Mouse (Mus musculus): ENCODE measurements around the gene Adcyap1r1. TPM values are rescaled to one million over a fixed set of nuclear protein-coding genes. Genes with fewer than 3 reads are reported as not detected.

The Adcyap1r1 gene
- polyA plus RNA-seq, 1 experiment from 2014 or later: 31.4 TPM

DNA sequence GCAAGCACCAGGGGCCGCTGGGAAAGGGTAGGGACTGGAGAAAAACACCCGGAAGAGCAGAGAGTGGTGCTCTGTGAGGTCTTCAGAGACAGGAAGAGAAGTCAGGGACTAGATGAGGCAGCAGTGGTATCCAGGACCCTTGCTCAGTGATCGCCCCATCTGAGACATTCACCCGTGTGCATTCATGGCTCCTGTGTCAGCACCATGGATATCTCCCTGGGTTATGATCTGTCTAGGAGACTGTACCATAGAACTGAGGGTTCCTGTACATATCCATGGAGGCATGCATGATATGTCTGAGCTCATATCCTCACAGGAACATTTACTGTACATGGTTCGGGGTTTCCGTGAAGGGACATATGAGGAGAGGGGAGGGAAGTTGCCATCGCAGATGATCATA, 5.9 kb downstream of the Adcyap1r1 start:
- DNase-seq (ENCODE audit: low spot score): no peak
- peaks cover 46% of the 10 kb centered on the region for H3K36me3 ChIP-seq
- no peak overlapping the region for H3K4me3 ChIP-seq
- no peak overlapping the region for H3K27ac ChIP-seq
- no peaks in the 10 kb centered on the region for H3K9me3 ChIP-seq
- WGBS: 79% methylated on average over 7 of the region's 7 CpGs
- H3K4me1 ChIP-seq (replicated peaks): peaks cover 68% of the 10 kb centered on the region
- peaks cover 49% of the 10 kb centered on the region for H3K27me3 ChIP-seq (ENCODE audit: insufficient read depth, poor library complexity, severe bottlenecking)

GRCm38 (mm10) chr6:55458156-55458555, 6.4 kb downstream of the Adcyap1r1 start:
- H3K27ac ChIP-seq: no peak overlapping the region
- peaks cover 47% of the 10 kb centered on the region for H3K27me3 ChIP-seq (ENCODE audit: insufficient read depth, poor library complexity, severe bottlenecking)
- DNase-seq (ENCODE audit: low spot score): no peak
- H3K36me3 ChIP-seq: peaks cover 50% of the 10 kb centered on the region
- H3K9me3 ChIP-seq: no peaks in the 10 kb centered on the region
- H3K4me3 ChIP-seq: no peak overlapping the region
- peaks cover 64% of the 10 kb centered on the region for H3K4me1 ChIP-seq (replicated peaks)
- WGBS: 61% methylated on average over 1 of the region's 1 CpGs

GRCm38 (mm10) chr6:55459545-55460397, 8.0 kb downstream of the Adcyap1r1 start:
- Histone ChIP-seq H3K4me3 (no peak overlapping the region), H3K27ac (0 out of 2 replicates have a peak overlapping the region, but pooled peaks have one; percentile 8), H3K4me1 (replicated peaks) (peaks cover 48% of the 10 kb centered on the region), H3K9me3 (no peaks in the 10 kb centered on the region), H3K27me3 (ENCODE audit: insufficient read depth, poor library complexity, severe bottlenecking) (peaks cover 40% of the 10 kb centered on the region), H3K36me3 (peaks cover 66% of the 10 kb centered on the region)
- WGBS: 86% methylated on average over 20 of the region's 20 CpGs
- DNase-seq (ENCODE audit: low spot score): no peak

GRCm38 (mm10) chr6:55461141-55461540, 9.4 kb downstream of the Adcyap1r1 start:
- Histone ChIP-seq H3K4me3 (no peak overlapping the region), H3K9me3 (no peaks in the 10 kb centered on the region), H3K27ac (no peak overlapping the region), H3K27me3 (ENCODE audit: insufficient read depth, poor library complexity, severe bottlenecking) (peaks cover 33% of the 10 kb centered on the region), H3K36me3 (peaks cover 77% of the 10 kb centered on the region), H3K4me1 (replicated peaks) (peaks cover 44% of the 10 kb centered on the region)
- 72% methylated on average over 5 of the region's 5 CpGs for WGBS
- no peak for DNase-seq (ENCODE audit: low spot score)

DNA sequence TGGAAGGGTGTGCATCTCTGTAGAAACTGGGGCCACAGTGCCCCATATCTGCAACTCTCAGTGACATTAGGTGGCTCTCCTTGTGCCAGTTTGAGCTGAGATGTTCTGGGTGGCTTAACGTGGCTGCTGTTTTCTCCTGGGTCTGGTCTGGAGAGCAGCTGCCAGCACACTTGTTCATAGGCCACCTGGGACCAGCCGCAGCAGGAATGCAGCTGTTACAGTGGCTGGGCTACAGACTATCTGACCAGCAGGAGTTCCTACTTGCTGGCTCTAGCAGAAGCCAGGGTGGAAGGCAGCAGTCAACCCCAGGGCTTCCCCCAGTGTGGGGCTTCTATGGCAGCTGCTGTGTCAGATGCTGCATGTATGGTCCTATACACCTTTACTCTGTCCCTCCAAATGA, 9.9 kb downstream of the Adcyap1r1 start:
- peaks cover 45% of the 10 kb centered on the region for H3K4me1 ChIP-seq (replicated peaks)
- H3K36me3 ChIP-seq: peaks cover 74% of the 10 kb centered on the region
- no peak overlapping the region for H3K27ac ChIP-seq
- no peaks in the 10 kb centered on the region for H3K9me3 ChIP-seq
- no peak for DNase-seq (ENCODE audit: low spot score)
- H3K4me3 ChIP-seq: no peak overlapping the region
- WGBS: 88% methylated on average over 2 of the region's 2 CpGs
- peaks cover 29% of the 10 kb centered on the region for H3K27me3 ChIP-seq (ENCODE audit: insufficient read depth, poor library complexity, severe bottlenecking)

DNA sequence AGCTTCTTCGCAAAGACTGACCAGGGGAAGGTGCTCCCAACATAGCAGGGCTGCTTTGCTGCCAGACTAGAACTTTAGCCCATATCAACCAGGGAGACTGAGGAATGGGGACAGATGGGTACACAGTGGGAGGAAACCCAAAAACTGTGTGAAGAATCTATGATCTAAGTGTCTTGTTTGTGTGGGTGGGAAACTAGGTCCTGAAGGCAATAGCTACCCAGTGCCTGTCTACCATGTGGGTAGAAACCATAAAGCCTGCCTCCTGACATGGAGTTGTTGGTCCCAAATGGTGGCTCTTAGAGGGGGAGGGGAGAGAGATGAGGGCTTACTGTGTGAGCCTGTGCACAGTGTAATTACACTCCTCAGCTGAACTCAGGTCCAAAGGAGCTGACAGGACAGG, 10.6 kb downstream of the Adcyap1r1 start:
- H3K9me3 ChIP-seq: no peaks in the 10 kb centered on the region
- no peak overlapping the region for H3K27ac ChIP-seq
- H3K4me3 ChIP-seq: no peak overlapping the region
- H3K27me3 ChIP-seq (ENCODE audit: insufficient read depth, poor library complexity, severe bottlenecking): peaks cover 26% of the 10 kb centered on the region
- WGBS: 96% methylated on average over 1 of the region's 1 CpGs
- peaks cover 40% of the 10 kb centered on the region for H3K4me1 ChIP-seq (replicated peaks)
- peaks cover 68% of the 10 kb centered on the region for H3K36me3 ChIP-seq
- no peak for DNase-seq (ENCODE audit: low spot score)

GRCm38 (mm10) chr6:55463966-55464365, 12.2 kb downstream of the Adcyap1r1 start:
- H3K4me3 ChIP-seq: no peak overlapping the region
- no peak overlapping the region for H3K27ac ChIP-seq
- 87% methylated on average over 7 of the region's 7 CpGs for WGBS
- peaks cover 27% of the 10 kb centered on the region for H3K4me1 ChIP-seq (replicated peaks)
- H3K27me3 ChIP-seq (ENCODE audit: insufficient read depth, poor library complexity, severe bottlenecking): peaks cover 30% of the 10 kb centered on the region
- DNase-seq (ENCODE audit: low spot score): no peak
- H3K36me3 ChIP-seq: peaks cover 74% of the 10 kb centered on the region
- H3K9me3 ChIP-seq: no peaks in the 10 kb centered on the region

- DNase-seq (ENCODE audit: low spot score): no peak
- 87% methylated on average over 4 of the region's 4 CpGs for WGBS
- H3K9me3 ChIP-seq: no peaks in the 10 kb centered on the region
- H3K4me3 ChIP-seq: no peak overlapping the region
- peaks cover 19% of the 10 kb centered on the region for H3K4me1 ChIP-seq (replicated peaks)
- H3K36me3 ChIP-seq: peaks cover 79% of the 10 kb centered on the region
- H3K27ac ChIP-seq: peak overlapping the region; percentile 69
- H3K27me3 ChIP-seq (ENCODE audit: insufficient read depth, poor library complexity, severe bottlenecking): peaks cover 26% of the 10 kb centered on the region
Observed at GRCm38 (mm10) chr6:55465311-55465710, 13.5 kb downstream of the Adcyap1r1 start.

GRCm38 (mm10) chr6:55466301-55466761, 14.6 kb downstream of the Adcyap1r1 start:
- Histone ChIP-seq H3K27me3 (ENCODE audit: insufficient read depth, poor library complexity, severe bottlenecking) (peaks cover 26% of the 10 kb centered on the region), H3K36me3 (peaks cover 80% of the 10 kb centered on the region), H3K9me3 (no peaks in the 10 kb centered on the region), H3K27ac (peak overlapping the region; percentile 13; the same call in 1 of the 2 replicates), H3K4me3 (no peak overlapping the region), H3K4me1 (replicated peaks) (peaks cover 17% of the 10 kb centered on the region)
- peak; percentile 27 for DNase-seq (ENCODE audit: low spot score)

DNA sequence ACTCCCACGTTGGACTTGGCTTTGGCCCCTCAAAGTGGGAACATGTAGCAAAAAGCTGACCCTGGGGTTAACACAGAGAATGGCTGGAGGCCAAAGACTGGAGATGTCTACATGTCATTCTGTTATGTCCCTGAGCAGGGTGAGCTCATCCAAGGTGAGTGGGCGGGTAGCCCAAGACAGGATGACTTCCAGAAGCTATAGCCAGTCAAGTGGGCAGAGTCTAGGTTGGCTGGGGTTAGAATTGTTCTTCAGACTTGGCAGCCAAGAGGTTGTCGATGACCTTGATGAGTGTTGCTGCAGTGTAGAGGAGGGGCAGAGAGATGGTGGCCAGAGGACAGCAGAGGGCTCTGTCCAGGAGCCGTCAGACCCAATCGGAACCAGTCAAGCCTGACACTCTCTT, 18.9 kb downstream of the Adcyap1r1 start:
- 90% methylated on average over 5 of the region's 5 CpGs for WGBS
- no peaks in the 10 kb centered on the region for H3K9me3 ChIP-seq
- peaks cover 78% of the 10 kb centered on the region for H3K36me3 ChIP-seq
- no peak for DNase-seq (ENCODE audit: low spot score)
- no peak overlapping the region for H3K27ac ChIP-seq
- peaks cover 4% of the 10 kb centered on the region; the same call in 1 of the 2 replicates for H3K27me3 ChIP-seq (ENCODE audit: insufficient read depth, poor library complexity, severe bottlenecking)
- no peak overlapping the region for H3K4me3 ChIP-seq
- peaks cover 11% of the 10 kb centered on the region for H3K4me1 ChIP-seq (replicated peaks)

- no peaks in the 10 kb centered on the region for H3K4me1 ChIP-seq (replicated peaks)
- H3K36me3 ChIP-seq: peaks cover 91% of the 10 kb centered on the region
- 78% methylated on average over 2 of the region's 2 CpGs for WGBS
- DNase-seq (ENCODE audit: low spot score): no peak
- no peak overlapping the region for H3K4me3 ChIP-seq
- H3K27ac ChIP-seq: no peak overlapping the region
- H3K9me3 ChIP-seq: no peaks in the 10 kb centered on the region
- H3K27me3 ChIP-seq (ENCODE audit: insufficient read depth, poor library complexity, severe bottlenecking): peaks cover 4% of the 10 kb centered on the region; the same call in 1 of the 2 replicates
Observed at GRCm38 (mm10) chr6:55472381-55472780, 20.6 kb downstream of the Adcyap1r1 start.

- peaks cover 67% of the 10 kb centered on the region for H3K36me3 ChIP-seq
- H3K27ac ChIP-seq: no peak overlapping the region
- H3K4me1 ChIP-seq (replicated peaks): peaks cover 24% of the 10 kb centered on the region
- no peaks in the 10 kb centered on the region for H3K9me3 ChIP-seq
- DNase-seq (ENCODE audit: low spot score): no peak
- no peak overlapping the region for H3K4me3 ChIP-seq
- no peaks in the 10 kb centered on the region for H3K27me3 ChIP-seq (ENCODE audit: insufficient read depth, poor library complexity, severe bottlenecking)
- 89% methylated on average over 1 of the region's 1 CpGs for WGBS
Observed at GRCm38 (mm10) chr6:55480988-55481387, 29.2 kb downstream of the Adcyap1r1 start.

DNA sequence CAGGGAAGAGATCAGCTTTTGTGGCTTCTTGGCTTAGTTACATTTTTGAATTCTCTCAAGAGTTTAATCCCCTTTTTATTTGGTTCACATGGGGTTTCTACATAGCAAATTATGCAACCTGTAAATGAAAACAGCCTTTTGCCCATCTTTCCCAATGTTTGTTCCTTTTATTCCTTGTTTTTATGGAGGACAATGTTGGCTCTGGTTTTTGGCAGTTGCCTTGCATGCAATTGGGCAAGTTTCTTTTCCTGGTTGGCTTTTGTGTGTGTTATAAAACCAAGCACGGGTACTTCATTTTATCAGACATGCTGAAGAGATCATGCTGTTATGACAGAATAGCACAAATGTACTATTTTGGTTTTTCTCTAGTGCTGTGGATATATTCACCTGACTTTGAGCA, 30.7 kb downstream of the Adcyap1r1 start:
- peaks cover 68% of the 10 kb centered on the region for H3K36me3 ChIP-seq
- no peak overlapping the region for H3K27ac ChIP-seq
- H3K4me3 ChIP-seq: no peak overlapping the region
- no peak for DNase-seq (ENCODE audit: low spot score)
- no peaks in the 10 kb centered on the region for H3K27me3 ChIP-seq (ENCODE audit: insufficient read depth, poor library complexity, severe bottlenecking)
- WGBS: 93% methylated on average over 1 of the region's 1 CpGs
- peaks cover 25% of the 10 kb centered on the region for H3K4me1 ChIP-seq (replicated peaks)
- no peaks in the 10 kb centered on the region for H3K9me3 ChIP-seq

Data from hindbrain, embryonic 10.5 days (tissue).